Mouse (Mus musculus) hindbrain, embryonic 16.5 days (tissue): ENCODE measurements around the gene Trim15. TPM values are rescaled to one million over a fixed set of nuclear protein-coding genes. Genes with fewer than 3 reads are reported as not detected.

ENCODE experiments used
- ATAC-seq: fragments of 200-750 bp; cut with Nextera tagmentation; 2 replicates; pipeline ENCODE4 v1.8.0; 2017; ENCODE audit warnings: moderate TSS enrichment, moderate library complexity
- H3K27ac ChIP-seq: fragments of 300-500 bp; sonication (generic); 2 replicates; pipeline ENCODE4 v1.5.1; 2014; ENCODE audit warnings: low read depth, mild to moderate bottlenecking, control low read depth, low read length, moderate library complexity
- H3K27me3 ChIP-seq: fragments of 300-500 bp; sonication (generic); replicated peaks from 2 replicates; pipeline ENCODE4 v1.6.1; 2014; ENCODE audit warnings: low read length; ENCODE audit not compliant: control insufficient read depth, insufficient read depth
- H3K36me3 ChIP-seq: fragments of 300-500 bp; sonication (generic); 2 replicates; pipeline ENCODE4 v1.6.1; 2014; ENCODE audit warnings: mild to moderate bottlenecking, low read length, moderate library complexity, mixed read lengths; ENCODE audit not compliant: control insufficient read depth, insufficient read depth
- H3K4me1 ChIP-seq: fragments of 300-500 bp; sonication (generic); 2 replicates; pipeline ENCODE4 v1.6.1; 2014; ENCODE audit warnings: low read depth, low read length; ENCODE audit not compliant: control insufficient read depth, insufficient read depth
- H3K4me2 ChIP-seq: fragments of 300-500 bp; sonication (generic); 2 replicates; pipeline ENCODE4 v1.6.1; 2014; ENCODE audit warnings: mild to moderate bottlenecking, low read length, control low read depth, moderate library complexity
- H3K4me3 ChIP-seq: fragments of 300-500 bp; sonication (generic); 2 replicates; pipeline ENCODE4 v1.5.1; 2014; ENCODE audit warnings: mild to moderate bottlenecking, low read length, control low read depth, moderate library complexity
- H3K9ac ChIP-seq: fragments of 300-500 bp; sonication (generic); 2 replicates; pipeline ENCODE4 v1.6.1; 2014; ENCODE audit warnings: low read depth, mild to moderate bottlenecking, control low read depth, low read length, moderate library complexity
- H3K9me3 ChIP-seq: fragments of 300-500 bp; sonication (generic); 2 replicates; pipeline ENCODE4 v1.6.1; 2014; ENCODE audit warnings: mild to moderate bottlenecking, low read length, moderate library complexity; ENCODE audit not compliant: control insufficient read depth
- WGBS: fragments of 180-500 bp; shearing (Covaris S2); extraction: QIAGEN DNeasy Blood & Tissue Kit; methylation state at CpG from one replicate; pipeline ENCODE4 v1.1.7; 2014; 5-methylcytosine and 5-hydroxymethylcytosine counted together
- polyA plus RNA-seq: library from polyadenylated mRNA; unstranded; fragments of >200 nt; fragmentation: Nextera tagmentation; extraction: Ambion mirVana; gene quantifications from 2 replicates; pipeline ENCODE4 v1.2.1, GENCODE M21; 2015

Trim15 gene
- polyA plus RNA-seq, 1 experiment from 2014 or later = 1.1 TPM

GRCm38 (mm10) chr17:36883350-36883749, 16.3 kb upstream of the Trim15 start:
- 76% methylated on average over 2 of the region's 2 CpGs for WGBS
- Histone ChIP-seq H3K36me3 (no peaks in the 10 kb centered on the region), H3K27me3 (no peaks in the 10 kb centered on the region), H3K4me3 (no peak overlapping the region), H3K9ac (no peak overlapping the region), H3K27ac (no peak overlapping the region), H3K4me2 (no peak overlapping the region), H3K4me1 (no peaks in the 10 kb centered on the region), H3K9me3 (no peaks in the 10 kb centered on the region)
- no peak for ATAC-seq

GRCm38 (mm10) chr17:36874636-36875035, 7.6 kb upstream of the Trim15 start:
- Histone ChIP-seq H3K4me1 (no peaks in the 10 kb centered on the region), H3K36me3 (no peaks in the 10 kb centered on the region), H3K9ac (no peak overlapping the region), H3K4me2 (no peak overlapping the region), H3K4me3 (no peak overlapping the region), H3K27me3 (no peaks in the 10 kb centered on the region), H3K27ac (no peak overlapping the region), H3K9me3 (no peaks in the 10 kb centered on the region)
- 75% methylated on average over 4 of the region's 4 CpGs for WGBS
- no peak for ATAC-seq

- ATAC-seq = no peak
- Histone ChIP-seq H3K4me1 (peaks cover 3% of the 10 kb centered on the region; the same call in 1 of the 2 replicates), H3K27ac (no peak overlapping the region), H3K9me3 (no peaks in the 10 kb centered on the region), H3K4me3 (no peak overlapping the region), H3K9ac (no peak overlapping the region), H3K4me2 (no peak overlapping the region), H3K27me3 (0 out of 2 replicates have a peak, but pooled peaks cover 2% of the 10 kb centered on the region), H3K36me3 (no peaks in the 10 kb centered on the region)
- WGBS = 73% methylated on average over 25 of the region's 25 CpGs
Observed at GRCm38 (mm10) chr17:36869955-36870810, 3.2 kb upstream of the Trim15 start.

DNA sequence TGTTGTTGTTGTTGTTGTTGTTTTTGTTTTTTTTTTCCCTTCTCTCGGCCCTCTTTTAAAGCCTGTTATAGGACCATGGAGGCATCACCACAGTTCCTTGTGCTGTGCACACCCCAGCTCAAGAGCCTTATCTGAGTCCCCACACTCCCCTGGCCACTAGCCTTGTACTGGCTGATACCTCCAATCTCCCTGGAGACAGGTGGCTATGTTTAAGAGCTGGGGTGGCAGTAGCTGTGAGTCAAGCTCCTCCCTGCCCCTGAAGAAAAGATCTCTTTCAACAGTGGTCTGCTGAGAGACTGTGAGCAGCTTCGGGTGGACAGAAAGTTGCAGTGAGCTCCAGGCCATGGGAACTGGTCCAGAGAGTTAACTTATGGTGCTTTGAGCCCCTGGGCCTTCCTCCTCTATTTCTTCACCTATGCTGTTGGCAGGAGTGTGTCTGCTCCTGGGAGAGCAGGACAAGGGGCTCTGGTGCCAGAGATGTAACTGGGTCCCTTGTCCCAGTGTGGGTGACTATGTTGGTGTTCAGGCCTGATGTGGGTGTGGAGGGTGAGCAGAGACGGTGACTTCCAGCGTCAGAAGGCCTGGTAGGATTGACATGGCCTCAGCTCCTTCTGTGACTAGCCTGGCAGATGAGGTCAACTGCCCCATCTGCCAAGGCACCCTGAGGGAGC, 2.4 kb upstream of the Trim15 start, which contains the start of gene Trim10:
TSS of gene Trim10 (plus strand) at position 291 of the 671 bp plus-strand sequence.
- H3K4me3 ChIP-seq = no peak within 1 kb of the TSS
- H3K4me1 ChIP-seq = peaks cover 3% of the 10 kb centered on the region; the same call in 1 of the 2 replicates
- no peak for ATAC-seq
- no peaks in the 10 kb centered on the region for H3K36me3 ChIP-seq
- WGBS = 83% methylated on average over 4 of the region's 4 CpGs
- H3K9ac ChIP-seq = no peak within 1 kb of the TSS
- H3K27me3 ChIP-seq = peaks cover 2% of the 10 kb centered on the region; the same call in 1 of the 2 replicates
- no peaks in the 10 kb centered on the region for H3K9me3 ChIP-seq
- no peak within 1 kb of the TSS for H3K4me2 ChIP-seq
- no peak within 1 kb of the TSS for H3K27ac ChIP-seq

GRCm38 (mm10) chr17:36868836-36869235, 1.8 kb upstream of the Trim15 start:
- H3K4me2 ChIP-seq = no peak overlapping the region
- no peak overlapping the region for H3K9ac ChIP-seq
- no peak for ATAC-seq
- H3K36me3 ChIP-seq = no peaks in the 10 kb centered on the region
- WGBS = 88% methylated on average over 2 of the region's 2 CpGs
- H3K27ac ChIP-seq = no peak overlapping the region
- peaks cover 3% of the 10 kb centered on the region; the same call in 1 of the 2 replicates for H3K4me1 ChIP-seq
- H3K9me3 ChIP-seq = no peaks in the 10 kb centered on the region
- H3K4me3 ChIP-seq = no peak overlapping the region
- peaks cover 2% of the 10 kb centered on the region; the same call in 1 of the 2 replicates for H3K27me3 ChIP-seq

GRCm38 (mm10) chr17:36861680-36862079, 5.3 kb downstream of the Trim15 start:
- ATAC-seq = no peak

DNA sequence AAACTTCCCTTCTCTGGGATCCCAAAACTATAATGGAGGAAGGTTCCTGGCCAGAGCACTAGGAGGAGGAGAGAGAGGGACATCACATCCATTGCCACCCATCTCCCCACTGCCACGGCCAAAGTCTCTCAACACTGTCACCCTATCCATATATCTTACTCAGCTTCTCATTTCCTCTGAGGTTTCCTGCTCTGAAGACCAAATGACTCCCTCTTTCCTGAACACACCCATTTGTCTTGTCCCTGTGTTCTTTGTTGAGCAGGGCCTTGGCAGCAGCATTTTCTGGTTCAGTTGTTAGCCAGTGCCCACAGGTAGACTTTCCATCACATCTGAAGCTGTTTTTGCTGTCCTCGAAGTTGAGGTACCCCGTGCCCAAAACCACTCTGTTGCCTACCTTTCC, 8.8 kb downstream of the Trim15 start:
- no peaks in the 10 kb centered on the region for H3K9me3 ChIP-seq
- H3K9ac ChIP-seq = no peak overlapping the region
- H3K36me3 ChIP-seq = peaks cover 41% of the 10 kb centered on the region
- 100% methylated on average over 3 of the region's 3 CpGs for WGBS
- no peak for ATAC-seq
- H3K4me3 ChIP-seq = no peak overlapping the region
- no peaks in the 10 kb centered on the region for H3K4me1 ChIP-seq
- no peaks in the 10 kb centered on the region for H3K27me3 ChIP-seq
- no peak overlapping the region for H3K27ac ChIP-seq
- H3K4me2 ChIP-seq = no peak overlapping the region

More at GRCm38 (mm10) chr17:36861680-36862079, 5.3 kb downstream of the Trim15 start:
- no peaks in the 10 kb centered on the region for H3K9me3 ChIP-seq
- H3K27me3 ChIP-seq = no peaks in the 10 kb centered on the region; the same call in 1 of the 2 replicates
- H3K4me2 ChIP-seq = no peak overlapping the region
- no peak overlapping the region for H3K4me3 ChIP-seq
- WGBS = 72% methylated on average over 2 of the region's 2 CpGs
- peaks cover 1% of the 10 kb centered on the region; the same call in 1 of the 2 replicates for H3K4me1 ChIP-seq
- H3K9ac ChIP-seq = no peak overlapping the region
- no peak overlapping the region for H3K27ac ChIP-seq
- peaks cover 20% of the 10 kb centered on the region for H3K36me3 ChIP-seq

DNA sequence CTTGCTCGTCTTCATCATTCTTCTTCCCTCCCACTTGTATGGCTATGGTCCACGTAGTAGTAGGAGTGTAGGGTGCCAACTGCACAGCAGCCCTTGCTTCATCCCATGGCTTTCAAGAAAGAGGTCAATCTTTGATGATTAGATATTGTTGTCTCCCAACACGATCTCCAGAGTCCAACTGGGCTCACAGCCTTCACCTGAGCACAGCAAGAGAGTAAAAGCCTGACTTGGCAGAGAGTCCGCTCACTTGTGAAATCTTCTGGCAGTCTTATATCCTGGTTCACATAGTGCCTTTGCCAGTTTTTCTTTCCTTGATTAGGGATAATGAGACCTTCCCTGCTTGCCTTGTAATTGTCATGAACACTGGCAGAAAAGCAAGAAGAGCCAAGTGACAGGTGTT, 10.8 kb downstream of the Trim15 start:
- Histone ChIP-seq H3K4me1 (no peaks in the 10 kb centered on the region), H3K9ac (no peak overlapping the region), H3K4me3 (no peak overlapping the region), H3K27me3 (no peaks in the 10 kb centered on the region), H3K4me2 (no peak overlapping the region), H3K9me3 (no peaks in the 10 kb centered on the region), H3K36me3 (peaks cover 53% of the 10 kb centered on the region), H3K27ac (no peak overlapping the region)
- no peak for ATAC-seq
- WGBS = 96% methylated on average over 4 of the region's 4 CpGs

DNA sequence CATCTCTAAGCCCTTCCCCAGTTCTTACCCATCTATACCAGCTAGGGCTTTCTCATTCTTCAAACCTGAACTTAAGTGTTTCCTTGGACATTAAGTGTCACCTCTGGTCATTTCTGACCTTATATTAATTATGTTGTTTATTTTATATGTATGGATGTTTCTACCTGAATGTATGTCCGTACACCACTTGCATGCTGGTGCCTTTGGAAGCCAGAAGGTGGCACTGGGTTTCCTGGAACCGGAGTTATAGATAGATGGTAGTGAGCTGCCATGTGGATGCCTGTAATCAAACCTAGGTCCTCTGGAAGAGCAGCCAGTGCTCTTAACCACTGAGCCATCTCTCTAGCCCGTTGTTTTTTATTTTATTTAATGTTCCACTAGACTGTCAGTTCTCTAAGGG, 11.5 kb downstream of the Trim15 start:
- H3K4me2 ChIP-seq = no peak overlapping the region
- no peak overlapping the region for H3K9ac ChIP-seq
- H3K4me3 ChIP-seq = no peak overlapping the region
- WGBS = 97% methylated on average over 3 of the region's 3 CpGs
- no peak overlapping the region for H3K27ac ChIP-seq
- H3K36me3 ChIP-seq = peaks cover 59% of the 10 kb centered on the region
- H3K4me1 ChIP-seq = no peaks in the 10 kb centered on the region
- no peaks in the 10 kb centered on the region for H3K27me3 ChIP-seq
- no peaks in the 10 kb centered on the region for H3K9me3 ChIP-seq
- ATAC-seq = no peak
